Mouse (Mus musculus) cerebellum, adult 2 months (tissue): ENCODE results near the gene Slc1a3. TPM values are rescaled to one million over a fixed set of nuclear protein-coding genes. Genes with fewer than 3 reads are reported as not detected.

Source experiments
- DNase-seq, 2 experiments: peaks; one replicate each; pipeline ENCODE4 v3.0.0; 2021
- H3K27ac ChIP-seq: fragments of 200-500 bp; 2 replicates; pipeline ENCODE4 v1.5.1; 2012; ENCODE audit warnings: low read length, control low read depth, inconsistent platforms; ENCODE audit not compliant: insufficient read depth
- H3K27me3 ChIP-seq: fragments of 200-500 bp; 2 replicates; pipeline ENCODE4 v1.6.1; 2012; ENCODE audit warnings: inconsistent platforms, mild to moderate bottlenecking, low read length, moderate library complexity; ENCODE audit not compliant: control insufficient read depth, insufficient read depth
- H3K4me1 ChIP-seq: fragments of 200-500 bp; 2 replicates; pipeline ENCODE4 v1.6.1; 2011; ENCODE audit warnings: low read length; ENCODE audit not compliant: control insufficient read depth, insufficient read depth
- H3K4me3 ChIP-seq: fragments of 200-500 bp; replicated peaks from 2 replicates; pipeline ENCODE3; 2011; ENCODE audit warnings: mild to moderate bottlenecking, low read depth, low read length, control low read depth; ENCODE audit not compliant: insufficient read depth
- CTCF ChIP-seq: fragments of 200-500 bp; IDR thresholded peaks from 2 replicates; pipeline ENCODE4 v1.5.1; 2011; ENCODE audit warnings: low read depth, mild to moderate bottlenecking, control low read depth, low read length, moderate library complexity, borderline replicate concordance; ENCODE audit not compliant: insufficient read depth
- POLR2A ChIP-seq: fragments of 200-500 bp; IDR thresholded peaks from 2 replicates; pipeline ENCODE4 v1.6.1; 2011; ENCODE audit warnings: low read length, control low read depth, borderline replicate concordance; ENCODE audit not compliant: insufficient read depth
- WGBS: fragments of 180-500 bp; shearing (Covaris S2); methylation state at CpG from one replicate; pipeline ENCODE4 v1.1.7; 2018; 5-methylcytosine and 5-hydroxymethylcytosine counted together
- polyA plus RNA-seq: library from polyadenylated mRNA; depleted of rRNA; stranded (reverse); fragments of >200 nt; gene quantifications from 2 replicates; pipeline ENCODE4 v1.2.3, GENCODE M21; 2012

The Slc1a3 gene
- polyA plus RNA-seq, 1 experiment = 373 TPM

GRCm38 (mm10) chr15:8681971-8682370 lies 28.6 kb downstream of the Slc1a3 start:
- TF ChIP-seq CTCF (no peak), POLR2A (no peak)
- Histone ChIP-seq H3K4me3 (no peak overlapping the region), H3K27me3 (no peaks in the 10 kb centered on the region), H3K4me1 (no peaks in the 10 kb centered on the region), H3K27ac (no peak overlapping the region)
- WGBS = 57% methylated on average over 7 of the region's 7 CpGs
- DNase-seq = no peak

- Histone ChIP-seq H3K4me1 (no peaks in the 10 kb centered on the region), H3K4me3 (no peak overlapping the region), H3K27me3 (no peaks in the 10 kb centered on the region), H3K27ac (no peak overlapping the region)
- DNase-seq = no peak
- TF ChIP-seq CTCF = no peak
- no peak for TF ChIP-seq POLR2A
- WGBS = 73% methylated on average over 5 of the region's 5 CpGs
Measured at GRCm38 (mm10) chr15:8681009-8681408, 29.6 kb downstream of the Slc1a3 start.

- 95% methylated on average over 2 of the region's 2 CpGs for WGBS
- Histone ChIP-seq H3K4me1 (no peaks in the 10 kb centered on the region), H3K27ac (no peak overlapping the region), H3K4me3 (no peak overlapping the region), H3K27me3 (no peaks in the 10 kb centered on the region)
- no peak for DNase-seq
- TF ChIP-seq POLR2A (no peak), CTCF (no peak)
Measured at GRCm38 (mm10) chr15:8676959-8677358, 33.6 kb downstream of the Slc1a3 start.

GRCm38 (mm10) chr15:8676211-8676691 lies 34.3 kb downstream of the Slc1a3 start:
- Histone ChIP-seq H3K27me3 (no peaks in the 10 kb centered on the region), H3K4me3 (no peak overlapping the region), H3K4me1 (no peaks in the 10 kb centered on the region), H3K27ac (no peak overlapping the region)
- TF ChIP-seq POLR2A = no peak
- no peak for TF ChIP-seq CTCF
- DNase-seq = no peak
- WGBS = 85% methylated on average over 5 of the region's 5 CpGs

GRCm38 (mm10) chr15:8675616-8676015 lies 34.9 kb downstream of the Slc1a3 start:
- no peak for TF ChIP-seq CTCF
- TF ChIP-seq POLR2A = no peak
- DNase-seq = no peak
- Histone ChIP-seq H3K27me3 (no peaks in the 10 kb centered on the region), H3K27ac (no peak overlapping the region), H3K4me3 (no peak overlapping the region), H3K4me1 (no peaks in the 10 kb centered on the region)
- 93% methylated on average over 4 of the region's 4 CpGs for WGBS

- Histone ChIP-seq H3K4me1 (no peaks in the 10 kb centered on the region), H3K4me3 (no peak overlapping the region), H3K27me3 (no peaks in the 10 kb centered on the region), H3K27ac (no peak overlapping the region)
- 61% methylated on average over 5 of the region's 5 CpGs for WGBS
- TF ChIP-seq POLR2A (no peak), CTCF (no peak)
- no peak for DNase-seq
Measured at GRCm38 (mm10) chr15:8672532-8672931, 38.0 kb downstream of the Slc1a3 start.

GRCm38 (mm10) chr15:8667849-8668522 lies 42.6 kb downstream of the Slc1a3 start:
- H3K4me3 ChIP-seq = no peak overlapping the region
- TF ChIP-seq POLR2A = no peak
- TF ChIP-seq CTCF = no peak
- peaks cover 1% of the 10 kb centered on the region; the same call in 1 of the 2 replicates for H3K4me1 ChIP-seq
- no peak for DNase-seq
- WGBS = 55% methylated on average over 25 of the region's 25 CpGs
- H3K27me3 ChIP-seq = no peaks in the 10 kb centered on the region
- no peak overlapping the region for H3K27ac ChIP-seq

- Histone ChIP-seq H3K4me1 (peaks cover 2% of the 10 kb centered on the region; the same call in 1 of the 2 replicates), H3K4me3 (no peak overlapping the region), H3K27me3 (no peaks in the 10 kb centered on the region), H3K27ac (no peak overlapping the region)
- WGBS = 81% methylated on average over 15 of the region's 15 CpGs
- no peak for DNase-seq
- TF ChIP-seq POLR2A (no peak), CTCF (no peak)
Measured at GRCm38 (mm10) chr15:8665675-8666350, 44.8 kb downstream of the Slc1a3 start.
